Mouse (Mus musculus) colon, adult 2 months (tissue): Measurements from ENCODE around the gene G6pdx. TPM values are rescaled to one million over a fixed set of nuclear protein-coding genes. Genes with fewer than 3 reads are reported as not detected.

Experiments used
- polyA plus RNA-seq: library from polyadenylated mRNA; depleted of rRNA; stranded (reverse); fragments of >200 nt; gene quantifications from 2 replicates; pipeline ENCODE4 v1.2.3, GENCODE M21; 2012; rRNA removed

Gene G6pdx
- 25.1 and 31.0 TPM in 2 replicates for polyA plus RNA-seq

GRCm38 (mm10) chrX:74428826-74429276 lies at the start of gene G6pdx:
Gene G6pdx (minus strand): TSS chrX:74429194.

GRCm38 (mm10) chrX:74392535-74393443 lies 36.2 kb downstream of the G6pdx start, which contains the start of the genes Fam3a and Ikbkg:
Gene Fam3a (minus strand): TSS chrX:74393272.
Gene Ikbkg (plus strand): TSS chrX:74393290.

GRCm38 (mm10) chrX:74372888-74373549 lies 56.0 kb downstream of the G6pdx start, which contains the start of the genes Ubl4a and Slc10a3:
Gene Ubl4a (minus strand): TSS chrX:74373218.
Gene Slc10a3 (minus strand): TSS chrX:74373349.

Other genes with a start within 250 kb of the G6pdx start
- gene Flna, start 179.4 kb downstream of the G6pdx start, polyA plus RNA-seq, result 985 and 1,044 TPM in 2 replicates
- gene Emd, start 174.5 kb downstream of the G6pdx start, polyA plus RNA-seq, result 48.3 and 63.7 TPM in 2 replicates
- gene Rpl10, start 158.4 kb downstream of the G6pdx start, polyA plus RNA-seq, result 1,225 and 1,400 TPM in 2 replicates
- gene Taz, start 147.3 kb downstream of the G6pdx start, polyA plus RNA-seq, result 121 and 127 TPM in 2 replicates
- 18.3 and 18.9 TPM in 2 replicates for gene Dnase1l1, start 146.9 kb downstream of the G6pdx start, polyA plus RNA-seq
- gene Atp6ap1, start 132.1 kb downstream of the G6pdx start, polyA plus RNA-seq, result 324 and 365 TPM in 2 replicates
- gene Gdi1, start 124.2 kb downstream of the G6pdx start, polyA plus RNA-seq, result 94.5 and 119 TPM in 2 replicates
- 11.6 and 17.5 TPM in 2 replicates for gene Fam50a, start 116.2 kb downstream of the G6pdx start, polyA plus RNA-seq
- gene Plxna3, start 100.1 kb downstream of the G6pdx start, polyA plus RNA-seq, result 13.9 and 16.8 TPM in 2 replicates
- 35.5 and 37.4 TPM in 2 replicates for gene Lage3, start 75.6 kb downstream of the G6pdx start, polyA plus RNA-seq
- 38.4 and 49.9 TPM in 2 replicates for gene Ubl4a, start 56.0 kb downstream of the G6pdx start, polyA plus RNA-seq
- 19.5 and 23.5 TPM in 2 replicates for gene Slc10a3, start 55.8 kb downstream of the G6pdx start, polyA plus RNA-seq
- gene Fam3a, start 35.9 kb downstream of the G6pdx start, polyA plus RNA-seq, result 50.3 and 57.9 TPM in 2 replicates
- gene Ikbkg, start 35.9 kb downstream of the G6pdx start, polyA plus RNA-seq, result 11.9 and 17.9 TPM in 2 replicates
- gene Gm6880, start 52.2 kb upstream of the G6pdx start, polyA plus RNA-seq, result not detected in 2 replicates
- not detected in 2 replicates for gene Olfr1326-ps1, start 145.7 kb upstream of the G6pdx start, polyA plus RNA-seq
- not detected in 2 replicates for gene Olfr1325, start 163.5 kb upstream of the G6pdx start, polyA plus RNA-seq
- gene Gm5640, start 216.4 kb upstream of the G6pdx start, polyA plus RNA-seq, result 0.05 TPM in 1 of 2 replicates, not detected in the other